Mouse (Mus musculus) retina, postnatal 7 days (tissue): Measurements from ENCODE around the gene Dnah6.

Experiments used
- DNase-seq: peaks from one replicate; pipeline ENCODE4 v3.0.0-alpha.2; 2012; ENCODE audit warnings: low read depth, low spot score

Gene Dnah6

GRCm38 (mm10) chr6:73228408-73228807 is 7.0 kb upstream of the Dnah6 start:
- no peak for DNase-seq

- peak; percentile 61 for DNase-seq
Observed at GRCm38 (mm10) chr6:73227376-73228158, 6.1 kb upstream of the Dnah6 start.

- DNase-seq: no peak
Observed at GRCm38 (mm10) chr6:73222841-73223526, 1.5 kb upstream of the Dnah6 start.

GRCm38 (mm10) chr6:73221958-73222735 is 696 bp upstream of the Dnah6 start:
- DNase-seq: peak; percentile 25

- DNase-seq: no peak
Observed at GRCm38 (mm10) chr6:73211602-73212001, 9.8 kb downstream of the Dnah6 start.

- no peak for DNase-seq
Observed at GRCm38 (mm10) chr6:73211036-73211435, 10.4 kb downstream of the Dnah6 start.

GRCm38 (mm10) chr6:73210445-73210972 is 10.9 kb downstream of the Dnah6 start:
- DNase-seq: no peak

GRCm38 (mm10) chr6:73209598-73209997 is 11.9 kb downstream of the Dnah6 start:
- no peak for DNase-seq

GRCm38 (mm10) chr6:73204937-73205336 is 16.5 kb downstream of the Dnah6 start:
- no peak for DNase-seq

GRCm38 (mm10) chr6:73203724-73204123 is 17.7 kb downstream of the Dnah6 start:
- DNase-seq: no peak

- no peak for DNase-seq
Observed at GRCm38 (mm10) chr6:73195291-73195690, 26.2 kb downstream of the Dnah6 start.

- DNase-seq: no peak
Observed at GRCm38 (mm10) chr6:73190756-73191155, 30.7 kb downstream of the Dnah6 start.

GRCm38 (mm10) chr6:73184276-73184675 is 37.2 kb downstream of the Dnah6 start:
- DNase-seq: no peak

GRCm38 (mm10) chr6:73182987-73183386 is 38.5 kb downstream of the Dnah6 start:
- DNase-seq: no peak

GRCm38 (mm10) chr6:73182410-73182809 is 39.0 kb downstream of the Dnah6 start:
- no peak for DNase-seq

- DNase-seq: no peak
Observed at GRCm38 (mm10) chr6:73182006-73182405, 39.4 kb downstream of the Dnah6 start.

GRCm38 (mm10) chr6:73175156-73175555 is 46.3 kb downstream of the Dnah6 start:
- DNase-seq: no peak

GRCm38 (mm10) chr6:73167230-73167629 is 54.2 kb downstream of the Dnah6 start:
- no peak for DNase-seq

- no peak for DNase-seq
Observed at GRCm38 (mm10) chr6:73162958-73163357, 58.5 kb downstream of the Dnah6 start.

- no peak for DNase-seq
Observed at GRCm38 (mm10) chr6:73161338-73161737, 60.1 kb downstream of the Dnah6 start.

GRCm38 (mm10) chr6:73155455-73155854 is 66.0 kb downstream of the Dnah6 start:
- DNase-seq: no peak

- DNase-seq: peak; percentile 80
Observed at GRCm38 (mm10) chr6:73153675-73154074, 67.8 kb downstream of the Dnah6 start.
